In genomic region chr2:156991470-156992319, GRCm38 (mm10) we compare ENCODE assay signal across 8 mouse cellular contexts. TPM values are rescaled to one million over a fixed set of nuclear protein-coding genes. Genes with fewer than 3 reads are reported as not detected.
A peak's percentile ranks its signal among the peaks of the same experiment; 100 is the strongest.
DNase-seq lines count a peak whose midpoint lies in the region; ATAC-seq and TF ChIP-seq lines count a peak whose summit lies in the region.

Gene Ndrg3, minus strand, starts transcription at chr2:156992056.

- H3K27ac ChIP-seq in CH12.LX (ENCODE audit: insufficient read depth, low read depth), result no peak within 1 kb of the TSS
- 0 out of 2 replicates have a peak within 1 kb of the TSS, but pooled peaks have one; percentile 27 for H3K27ac ChIP-seq in forebrain, embryonic 11.5 days (ENCODE audit: low read depth, low read length)
- peak within 1 kb of the TSS; percentile 77 for H3K27ac ChIP-seq in heart, embryonic 16.5 days (ENCODE audit: low read length)
- peak within 1 kb of the TSS; percentile 94 for H3K27ac ChIP-seq in liver, embryonic 15.5 days (replicated peaks)
- H3K27ac ChIP-seq in neural tube, embryonic 12.5 days, result peak within 1 kb of the TSS; percentile 53; the same call in 1 of the 2 replicates

- H3K36me3 ChIP-seq in CH12.LX (replicated peaks in 1 of 2; ENCODE audit: control insufficient read depth in 1 of 2, insufficient read depth in 1 of 2, low read length in 1 of 2), result peaks cover 21 to 30% of the 10 kb centered on the region in 2 experiments
- no peaks in the 10 kb centered on the region; the same call in 1 of the 2 replicates for H3K36me3 ChIP-seq in forebrain, embryonic 11.5 days (ENCODE audit: control insufficient read depth, insufficient read depth, low read length)
- peaks cover 20% of the 10 kb centered on the region for H3K36me3 ChIP-seq in heart, embryonic 16.5 days (ENCODE audit: control insufficient read depth, insufficient read depth)
- H3K36me3 ChIP-seq in liver, embryonic 15.5 days (replicated peaks), result peaks cover 38% of the 10 kb centered on the region
- peaks cover 12% of the 10 kb centered on the region for H3K36me3 ChIP-seq in neural tube, embryonic 12.5 days

- H3K79me2 ChIP-seq in CH12.LX (replicated peaks; ENCODE audit: control insufficient read depth, extremely low read depth, insufficient read depth, poor library complexity, severe bottlenecking), result no peaks in the 10 kb centered on the region; the same call in 1 of the 2 replicates

- H3K4me3 ChIP-seq in CH12.LX (replicated peaks in 1 of 3; ENCODE audit: low read depth in 2 of 3, low read length in 2 of 3, poor library complexity in 1 of 3), result peak within 1 kb of the TSS; percentile 71 to 88 (median 82)
- peak within 1 kb of the TSS; percentile 86 for H3K4me3 ChIP-seq in forebrain, embryonic 11.5 days (ENCODE audit: low read depth, low read length)
- H3K4me3 ChIP-seq in heart, embryonic 16.5 days (ENCODE audit: low read length), result peak within 1 kb of the TSS; percentile 97
- peak within 1 kb of the TSS; percentile 99 for H3K4me3 ChIP-seq in liver, embryonic 15.5 days (replicated peaks)
- peak within 1 kb of the TSS; percentile 88 for H3K4me3 ChIP-seq in neural tube, embryonic 12.5 days

- peak; percentile 54; the same call in 1 of the 2 replicates for TF ChIP-seq POLR2A in CH12.LX (IDR thresholded peaks at IDR 0.05; ENCODE audit: low read depth, low read length)

- in situ Hi-C loops in CH12.LX (cut with MboI; ENCODE audit: low pct_ligation_motif_present, low pct_unique_long_range_greater_than_20kb, low sequenced_read_pairs), result no loop called here

- WGBS in forebrain, embryonic 11.5 days, result under 1% methylated on average over 65 of the region's 66 CpGs
- under 1% methylated on average over 66 of the region's 66 CpGs for WGBS in heart, embryonic 16.5 days
- WGBS in liver, embryonic 15.5 days (ENCODE audit: insufficient replicate concordance), result under 1% methylated on average over 66 of the region's 66 CpGs
- whole genome bisulfite sequencing in neural tube, embryonic 12.5 days, result under 1% methylated on average over 66 of the region's 66 CpGs

- TF ChIP-seq CTCF in CH12.LX (conservative IDR thresholded peaks at IDR 0.05 in 1 of 2, IDR thresholded peaks at IDR 0.05 in 1 of 2; ENCODE audit: low read depth in 2 of 2, low read length in 2 of 2), result peak; percentile 12 to 55; a peak in 2 of 4 replicates

- TF ChIP-seq EP300 in CH12.LX (IDR thresholded peaks at IDR 0.05; ENCODE audit: low read length), result no peak

- H3K4me2 ChIP-seq in CH12.LX (ENCODE audit: insufficient read depth, low read depth, poor library complexity, severe bottlenecking), result peak within 1 kb of the TSS; percentile 90
- peak within 1 kb of the TSS; percentile 91 for H3K4me2 ChIP-seq in forebrain, embryonic 11.5 days (ENCODE audit: low read depth, low read length, severe bottlenecking)
- H3K4me2 ChIP-seq in heart, embryonic 16.5 days (ENCODE audit: low read depth, low read length), result peak within 1 kb of the TSS; percentile 94
- H3K4me2 ChIP-seq in liver, embryonic 15.5 days, result peak within 1 kb of the TSS; percentile 88
- H3K4me2 ChIP-seq in neural tube, embryonic 12.5 days (replicated peaks), result peak within 1 kb of the TSS; percentile 94

- TF ChIP-seq RAD21 in CH12.LX (IDR thresholded peaks at IDR 0.05; ENCODE audit: low read depth, low read length), result no peak

- H3K9ac ChIP-seq in CH12.LX (ENCODE audit: insufficient read depth, low read depth), result peak within 1 kb of the TSS; percentile 42
- H3K9ac ChIP-seq in forebrain, embryonic 11.5 days (ENCODE audit: low read length), result peak within 1 kb of the TSS; percentile 82
- H3K9ac ChIP-seq in heart, embryonic 16.5 days (ENCODE audit: low read length), result peak within 1 kb of the TSS; percentile 97
- peak within 1 kb of the TSS; percentile 99 for H3K9ac ChIP-seq in liver, embryonic 15.5 days
- H3K9ac ChIP-seq in neural tube, embryonic 12.5 days, result peak within 1 kb of the TSS; percentile 84

- ATAC-seq in forebrain, embryonic 11.5 days (replicated peaks; ENCODE audit: low FRiP score), result peak; percentile 97
- ATAC-seq in heart, embryonic 16.5 days (replicated peaks; ENCODE audit: extremely low read depth, insufficient read depth, low FRiP score), result peak; percentile 97
- ATAC-seq in liver, embryonic 15.5 days (ENCODE audit: insufficient read depth), result peak; percentile 94
- ATAC-seq in neural tube, embryonic 12.5 days (ENCODE audit: low FRiP score, low read depth), result peak; percentile 95

- dilution Hi-C loops in CH12.LX (cut with MboI; ENCODE audit: extremely low pct_ligation_motif_present, extremely low pct_unique_long_range_greater_than_20kb, low sequenced_read_pairs), result no loop called here

- no peaks in the 10 kb centered on the region for H3K27me3 ChIP-seq in CH12.LX (replicated peaks)
- no peaks in the 10 kb centered on the region for H3K27me3 ChIP-seq in forebrain, embryonic 11.5 days (ENCODE audit: control insufficient read depth, insufficient read depth, low read length)
- H3K27me3 ChIP-seq in heart, embryonic 16.5 days (ENCODE audit: control insufficient read depth, insufficient read depth, low read length), result no peaks in the 10 kb centered on the region
- H3K27me3 ChIP-seq in liver, embryonic 15.5 days, result no peaks in the 10 kb centered on the region
- H3K27me3 ChIP-seq in neural tube, embryonic 12.5 days (replicated peaks), result no peaks in the 10 kb centered on the region

- H3K4me1 ChIP-seq in CH12.LX (ENCODE audit: control insufficient read depth in 1 of 2, insufficient read depth in 2 of 2), result peaks cover 0 to 13% of the 10 kb centered on the region in 2 experiments; a peak in 2 of 4 replicates
- peaks cover 6% of the 10 kb centered on the region; the same call in 1 of the 2 replicates for H3K4me1 ChIP-seq in forebrain, embryonic 11.5 days (replicated peaks; ENCODE audit: control insufficient read depth, insufficient read depth, low read length)
- peaks cover 18% of the 10 kb centered on the region for H3K4me1 ChIP-seq in heart, embryonic 16.5 days (ENCODE audit: control insufficient read depth, insufficient read depth, low read length)
- H3K4me1 ChIP-seq in liver, embryonic 15.5 days (replicated peaks), result peaks cover 45% of the 10 kb centered on the region
- H3K4me1 ChIP-seq in neural tube, embryonic 12.5 days, result peaks cover 11% of the 10 kb centered on the region

- H3K9me3 ChIP-seq in CH12.LX (replicated peaks; ENCODE audit: low read length), result no peaks in the 10 kb centered on the region
- no peaks in the 10 kb centered on the region for H3K9me3 ChIP-seq in forebrain, embryonic 11.5 days (ENCODE audit: control insufficient read depth, low read length)
- H3K9me3 ChIP-seq in heart, embryonic 16.5 days (replicated peaks; ENCODE audit: control insufficient read depth, low read length), result no peaks in the 10 kb centered on the region
- H3K9me3 ChIP-seq in liver, embryonic 15.5 days (replicated peaks), result no peaks in the 10 kb centered on the region
- no peaks in the 10 kb centered on the region for H3K9me3 ChIP-seq in neural tube, embryonic 12.5 days

- DNase-seq in CH12.LX (ENCODE audit: extremely low read depth), result peak; percentile 97
- DNase-seq in c-Kit-positive CD71-positive TER-119-negative erythroid progenitor cells, embryonic 14.5 days (ENCODE audit: low read depth), result peak; percentile 90
- peak; percentile 97 for DNase-seq in forebrain, embryonic 11.5 days (ENCODE audit: low spot score)
- peak; percentile 98 for DNase-seq in kidney, postnatal 36 days
- DNase-seq in telencephalon, adult 2 months (ENCODE audit: low read depth, low spot score), result peak; percentile 98

TF ChIP-seq in CH12.LX, 34 proteins besides CTCF, POLR2A, EP300 and RAD21 (continues in another document):
- TF ChIP-seq MAFK (IDR thresholded peaks at IDR 0.05; ENCODE audit: insufficient replicate concordance, low read length), result no peak
- peak; percentile 65 for TF ChIP-seq TCF12 (IDR thresholded peaks at IDR 0.05; ENCODE audit: low read depth, low read length)
- TF ChIP-seq ZC3H11A (IDR thresholded peaks at IDR 0.05; ENCODE audit: low read depth, low read length), result no peak
- TF ChIP-seq UBTF (IDR thresholded peaks at IDR 0.05; ENCODE audit: low read depth, low read length), result peak; percentile 45; the same call in 1 of the 2 replicates
- peak; percentile 9; the same call in 1 of the 2 replicates for TF ChIP-seq GABPA (IDR thresholded peaks at IDR 0.05; ENCODE audit: insufficient replicate concordance, low read depth, low read length)
- peak; percentile 96 for TF ChIP-seq MAZ (IDR thresholded peaks at IDR 0.05; ENCODE audit: low read depth, low read length)
- peak; percentile 94 for TF ChIP-seq NRF1 (IDR thresholded peaks at IDR 0.05; ENCODE audit: low read depth, low read length)
- TF ChIP-seq E2F4 (IDR thresholded peaks at IDR 0.05; ENCODE audit: insufficient replicate concordance, low read depth, low read length), result no peak
- no peak; the same call in 1 of the 2 replicates for TF ChIP-seq MAX (IDR thresholded peaks at IDR 0.05; ENCODE audit: low read length)
- peak; percentile 85; the same call in 1 of the 2 replicates for TF ChIP-seq KAT2A (IDR thresholded peaks at IDR 0.05; ENCODE audit: insufficient replicate concordance, low read length)
- TF ChIP-seq USF1 (IDR thresholded peaks at IDR 0.05; ENCODE audit: low read depth, low read length), result no peak
- no peak for TF ChIP-seq CHD1 (IDR thresholded peaks at IDR 0.05; ENCODE audit: low read depth, low read length)
- no peak for TF ChIP-seq MYC (IDR thresholded peaks at IDR 0.05; ENCODE audit: low read depth, low read length)
- no peak for TF ChIP-seq JUND (conservative IDR thresholded peaks at IDR 0.05; ENCODE audit: low read depth, low read length)
- TF ChIP-seq ELF1 (IDR thresholded peaks at IDR 0.05; ENCODE audit: low read depth, low read length), result peak; percentile 63
- peak; percentile 47; the same call in 1 of the 2 replicates for TF ChIP-seq MXI1 (IDR thresholded peaks at IDR 0.05; ENCODE audit: low read depth, low read length)
- TF ChIP-seq BHLHE40 (IDR thresholded peaks at IDR 0.05; ENCODE audit: low read depth, low read length), result no peak
- no peak for TF ChIP-seq CHD2 (IDR thresholded peaks at IDR 0.05; ENCODE audit: low read length)
- TF ChIP-seq RCOR1 (conservative IDR thresholded peaks at IDR 0.05; ENCODE audit: low read depth, low read length), result peak; percentile 93; the same call in 1 of the 2 replicates
- peak; percentile 22 for TF ChIP-seq SMC3 (IDR thresholded peaks at IDR 0.05; ENCODE audit: low read depth, low read length)
- 0 out of 2 replicates have a peak, but pooled peaks have one; percentile 4 for TF ChIP-seq ZMIZ1 (IDR thresholded peaks at IDR 0.05; ENCODE audit: low read depth, low read length)

RNA-seq across cellular contexts. Expression of gene Ndrg3, which starts in this region (rescaled TPM):
- total RNA-seq in CH12.LX (2012; rRNA removed) (20.9 and 21.8 TPM in 2 replicates), CH12.LX (2014; rRNA removed) (12.9 and 16.6 TPM in 2 replicates)
- polyA plus RNA-seq in CH12.LX (2012; ENCODE audit: insufficient read length, low read depth), result 27.5 and 34.3 TPM in 2 replicates
- polyA plus RNA-seq in forebrain, embryonic 11.5 days (2014; fragmentation: Nextera tagmentation; extraction: Ambion mirVana), result 51.1 and 51.5 TPM in 2 replicates
- polyA plus RNA-seq in heart, embryonic 16.5 days (2015; fragmentation: Nextera tagmentation; extraction: Ambion mirVana), result 41.4 and 60.0 TPM in 2 replicates
- 32.9 and 35.1 TPM in 2 replicates for polyA plus RNA-seq in liver, embryonic 15.5 days (2015; fragmentation: Nextera tagmentation; extraction: Ambion mirVana)
- 61.8 and 63.4 TPM in 2 replicates for polyA plus RNA-seq in neural tube, embryonic 12.5 days (2016; fragmentation: Nextera tagmentation; extraction: Ambion mirVana)

Comparison
In these comparisons a context has a peak if more than half of its experiments do, and no peak if none do; other contexts are left out.
1. H3K9ac ChIP-seq: peak in every context shown above with its lines; median percentile 99 in liver, embryonic 15.5 days; 97 in heart, embryonic 16.5 days; 84 in neural tube, embryonic 12.5 days; 82 in forebrain, embryonic 11.5 days; 42 in CH12.LX.